Mouse (Mus musculus) forebrain, embryonic 13.5 days (tissue): Measurements from ENCODE around the gene Lonrf2. TPM values are rescaled to one million over a fixed set of nuclear protein-coding genes. Genes with fewer than 3 reads are reported as not detected.

Experiments
- ATAC-seq: fragments of 200-750 bp; cut with Nextera tagmentation; 2 replicates; pipeline ENCODE4 v1.8.0; 2017
- H3K27ac ChIP-seq: fragments of 300-500 bp; sonication (generic); 2 replicates; pipeline ENCODE4 v1.5.1; 2015; ENCODE audit warnings: inconsistent platforms, mild to moderate bottlenecking, moderate library complexity
- H3K27me3 ChIP-seq: fragments of 300-500 bp; sonication (generic); 2 replicates; pipeline ENCODE4 v1.6.1; 2015; ENCODE audit warnings: mild to moderate bottlenecking, inconsistent platforms
- H3K36me3 ChIP-seq: fragments of 300-500 bp; sonication (generic); 2 replicates; pipeline ENCODE4 v1.6.1; 2015; ENCODE audit warnings: mild to moderate bottlenecking, inconsistent platforms; ENCODE audit not compliant: poor library complexity, severe bottlenecking
- H3K4me1 ChIP-seq: fragments of 300-500 bp; sonication (generic); 2 replicates; pipeline ENCODE4 v1.6.1; 2015; ENCODE audit warnings: inconsistent platforms
- H3K4me2 ChIP-seq: fragments of 300-500 bp; sonication (generic); 2 replicates; pipeline ENCODE4 v1.6.1; 2015; ENCODE audit warnings: inconsistent platforms, mild to moderate bottlenecking, moderate library complexity
- H3K4me3 ChIP-seq: fragments of 300-500 bp; sonication (generic); 2 replicates; pipeline ENCODE4 v1.5.1; 2015; ENCODE audit warnings: mild to moderate bottlenecking, inconsistent platforms
- H3K9ac ChIP-seq: fragments of 300-500 bp; sonication (generic); 2 replicates; pipeline ENCODE4 v1.6.1; 2015; ENCODE audit warnings: mild to moderate bottlenecking, inconsistent platforms
- H3K9me3 ChIP-seq: fragments of 300-500 bp; sonication (generic); replicated peaks from 2 replicates; pipeline ENCODE4 v1.6.1; 2016; ENCODE audit warnings: inconsistent platforms
- WGBS: fragments of 180-500 bp; shearing (Covaris S2); methylation state at CpG from one replicate; pipeline ENCODE4 v1.1.7; 2015; 5-methylcytosine and 5-hydroxymethylcytosine counted together
- polyA plus RNA-seq: library from polyadenylated mRNA; unstranded; fragments of >200 nt; fragmentation: Nextera tagmentation; extraction: Ambion mirVana; gene quantifications from 2 replicates; pipeline ENCODE4 v1.2.1, GENCODE M21; 2015

Lonrf2 gene
- polyA plus RNA-seq, 1 experiment from 2014 or later, result 6.9 TPM

DNA sequence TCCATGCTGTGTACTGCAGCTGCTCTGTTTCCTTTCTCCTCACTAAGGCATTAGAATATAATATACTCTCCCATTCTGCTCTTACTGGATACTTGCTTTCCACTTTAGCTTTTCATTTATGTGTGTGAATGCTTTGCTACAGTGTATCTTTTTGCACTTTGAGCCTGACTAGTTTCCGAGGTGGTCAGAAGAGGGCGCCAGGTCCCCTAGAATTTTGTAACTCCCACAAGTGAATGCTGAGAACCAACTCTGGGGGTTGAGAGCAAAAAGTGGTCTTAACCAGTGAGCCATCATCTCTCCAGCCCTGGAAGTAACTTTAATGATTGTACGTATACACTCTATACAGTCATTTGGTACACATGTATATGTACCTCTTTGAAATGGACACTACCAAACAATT is 1.6 kb downstream of the Lonrf2 start:
- H3K36me3 ChIP-seq, result peaks cover 5% of the 10 kb centered on the region; the same call in 1 of the 2 replicates
- H3K27me3 ChIP-seq, result peaks cover 39% of the 10 kb centered on the region
- H3K9me3 ChIP-seq, result no peaks in the 10 kb centered on the region
- peaks cover 7% of the 10 kb centered on the region for H3K4me1 ChIP-seq
- H3K4me2 ChIP-seq, result peak overlapping the region; percentile 99
- H3K27ac ChIP-seq, result no peak overlapping the region
- no peak for ATAC-seq
- no peak overlapping the region for H3K9ac ChIP-seq
- H3K4me3 ChIP-seq, result peak overlapping the region; percentile 72
- 28% methylated on average over 3 of the region's 3 CpGs for WGBS

DNA sequence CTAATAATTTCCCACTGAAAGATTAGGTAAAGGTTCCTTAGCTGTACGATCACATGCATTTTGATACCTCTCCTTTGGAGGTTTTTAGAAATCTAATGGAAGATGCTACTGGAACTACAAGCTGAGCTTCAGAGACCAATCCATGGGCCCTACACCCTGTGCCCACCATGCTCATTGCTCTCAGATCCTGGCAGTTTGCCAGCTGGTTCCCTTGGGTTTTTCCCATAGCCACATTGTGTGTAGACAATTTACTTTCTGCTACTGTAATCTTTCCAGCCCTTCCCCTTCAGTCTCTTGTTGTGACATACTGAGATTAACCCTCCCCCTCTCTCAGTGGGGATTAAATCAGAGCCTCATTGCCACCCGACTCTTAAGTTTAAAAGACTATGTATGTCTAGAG is 11.6 kb downstream of the Lonrf2 start:
- ATAC-seq, result no peak
- H3K27ac ChIP-seq, result no peak overlapping the region
- 0 out of 2 replicates have a peak, but pooled peaks cover 7% of the 10 kb centered on the region for H3K4me1 ChIP-seq
- H3K9me3 ChIP-seq, result no peaks in the 10 kb centered on the region
- H3K4me2 ChIP-seq, result no peak overlapping the region
- no peak overlapping the region for H3K9ac ChIP-seq
- 59% methylated on average over 2 of the region's 2 CpGs for WGBS
- H3K27me3 ChIP-seq, result no peaks in the 10 kb centered on the region
- no peaks in the 10 kb centered on the region for H3K36me3 ChIP-seq
- no peak overlapping the region for H3K4me3 ChIP-seq

DNA sequence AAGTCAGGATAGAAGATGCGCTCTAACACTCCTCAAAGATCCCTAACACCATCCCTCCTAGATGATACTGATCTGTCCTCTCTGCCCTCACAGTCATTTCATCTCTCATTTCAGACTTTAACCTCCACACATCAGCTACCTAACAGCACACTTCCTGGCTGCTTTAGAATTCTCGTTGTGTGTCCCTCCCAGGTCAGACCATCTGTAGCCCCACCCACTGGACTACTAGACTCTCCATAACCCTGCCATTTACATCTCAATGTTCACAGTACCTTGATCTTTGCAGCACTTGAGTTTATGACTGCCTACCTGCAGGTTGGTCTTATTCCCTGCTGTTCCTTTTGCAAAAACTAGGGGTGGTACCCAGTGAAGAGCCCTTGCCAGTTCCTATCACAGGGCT is 12.7 kb downstream of the Lonrf2 start:
- Histone ChIP-seq H3K9ac (no peak overlapping the region), H3K36me3 (no peaks in the 10 kb centered on the region), H3K27me3 (no peaks in the 10 kb centered on the region), H3K27ac (no peak overlapping the region), H3K4me3 (no peak overlapping the region), H3K4me2 (no peak overlapping the region), H3K9me3 (no peaks in the 10 kb centered on the region), H3K4me1 (0 out of 2 replicates have a peak, but pooled peaks cover 7% of the 10 kb centered on the region)
- ATAC-seq, result no peak
- 86% methylated on average over 2 of the region's 2 CpGs for WGBS

DNA sequence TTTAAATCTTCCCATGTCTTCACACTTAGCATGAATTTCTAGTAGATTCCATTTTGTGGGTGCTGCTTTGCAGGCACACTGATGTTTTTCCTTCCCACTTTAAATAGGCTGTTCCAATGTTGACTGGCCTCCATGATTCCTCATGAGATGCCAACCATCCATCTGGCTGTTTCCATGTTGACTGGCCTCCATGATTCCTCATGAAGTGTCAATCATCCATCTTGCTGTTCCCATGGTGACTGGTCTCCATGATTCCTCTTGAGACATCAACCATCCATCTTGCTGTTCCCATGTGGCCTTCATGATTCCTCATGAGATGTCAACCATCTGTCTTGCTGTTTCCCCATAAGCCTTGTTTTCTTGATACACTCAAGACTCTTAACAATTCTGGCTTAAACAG is 16.8 kb downstream of the Lonrf2 start:
- Histone ChIP-seq H3K4me2 (no peak overlapping the region), H3K27me3 (no peaks in the 10 kb centered on the region), H3K9ac (no peak overlapping the region), H3K27ac (no peak overlapping the region), H3K36me3 (no peaks in the 10 kb centered on the region), H3K9me3 (no peaks in the 10 kb centered on the region), H3K4me3 (no peak overlapping the region), H3K4me1 (peaks cover 10% of the 10 kb centered on the region; the same call in 1 of the 2 replicates)
- ATAC-seq, result no peak

DNA sequence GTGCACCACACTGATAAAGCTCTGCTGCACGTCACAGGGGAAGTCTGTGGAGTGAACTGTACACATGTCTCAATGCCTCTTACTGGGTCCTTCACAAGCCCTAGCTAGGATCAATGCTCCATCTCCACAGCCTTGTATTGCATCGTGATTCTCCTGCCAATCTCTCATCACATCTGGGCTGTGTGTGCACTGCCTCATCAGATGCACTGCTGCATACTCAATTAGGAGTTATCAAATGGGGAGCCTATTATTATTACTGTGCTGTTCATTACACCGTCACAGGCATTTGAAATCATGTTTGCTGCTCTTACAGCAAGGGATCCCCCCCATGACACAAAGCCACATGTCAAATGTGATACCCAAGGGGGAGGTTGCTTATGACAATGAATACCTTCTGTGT is 18.8 kb downstream of the Lonrf2 start:
- peaks cover 9% of the 10 kb centered on the region for H3K36me3 ChIP-seq
- WGBS, result 67% methylated on average over 3 of the region's 3 CpGs
- 0 out of 2 replicates have a peak, but pooled peaks have one; percentile 43 for ATAC-seq
- peaks cover 10% of the 10 kb centered on the region; the same call in 1 of the 2 replicates for H3K4me1 ChIP-seq
- H3K9ac ChIP-seq, result no peak overlapping the region
- H3K4me2 ChIP-seq, result no peak overlapping the region
- no peak overlapping the region; the same call in 1 of the 2 replicates for H3K27ac ChIP-seq
- no peaks in the 10 kb centered on the region for H3K27me3 ChIP-seq
- H3K9me3 ChIP-seq, result no peaks in the 10 kb centered on the region
- H3K4me3 ChIP-seq, result no peak overlapping the region

DNA sequence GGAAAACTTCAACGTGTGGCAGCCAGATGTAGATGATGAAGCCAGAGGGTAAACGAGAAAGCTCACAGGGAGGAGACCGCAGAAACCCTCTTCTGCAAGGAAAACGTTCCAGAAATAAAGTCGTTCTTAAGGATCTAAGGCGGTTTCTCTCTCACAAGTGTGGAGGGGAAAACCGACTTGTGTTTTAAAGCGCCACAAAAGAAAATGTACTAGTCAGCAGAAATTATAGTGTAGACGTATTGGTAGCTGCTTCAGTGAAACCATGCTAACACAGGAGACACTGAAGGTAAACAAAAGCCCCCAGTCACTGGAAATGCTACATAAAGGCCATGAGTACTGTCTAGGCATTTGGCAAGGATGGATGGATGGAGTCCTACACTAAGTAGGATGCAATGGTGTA is 19.2 kb downstream of the Lonrf2 start:
- no peak overlapping the region for H3K4me3 ChIP-seq
- no peak overlapping the region; the same call in 1 of the 2 replicates for H3K27ac ChIP-seq
- no peak overlapping the region for H3K4me2 ChIP-seq
- H3K36me3 ChIP-seq, result peaks cover 11% of the 10 kb centered on the region
- 83% methylated on average over 9 of the region's 9 CpGs for WGBS
- no peaks in the 10 kb centered on the region for H3K27me3 ChIP-seq
- no peaks in the 10 kb centered on the region for H3K9me3 ChIP-seq
- H3K4me1 ChIP-seq, result peaks cover 10% of the 10 kb centered on the region; the same call in 1 of the 2 replicates
- no peak for ATAC-seq
- H3K9ac ChIP-seq, result 0 out of 2 replicates have a peak overlapping the region, but pooled peaks have one; percentile 5

DNA sequence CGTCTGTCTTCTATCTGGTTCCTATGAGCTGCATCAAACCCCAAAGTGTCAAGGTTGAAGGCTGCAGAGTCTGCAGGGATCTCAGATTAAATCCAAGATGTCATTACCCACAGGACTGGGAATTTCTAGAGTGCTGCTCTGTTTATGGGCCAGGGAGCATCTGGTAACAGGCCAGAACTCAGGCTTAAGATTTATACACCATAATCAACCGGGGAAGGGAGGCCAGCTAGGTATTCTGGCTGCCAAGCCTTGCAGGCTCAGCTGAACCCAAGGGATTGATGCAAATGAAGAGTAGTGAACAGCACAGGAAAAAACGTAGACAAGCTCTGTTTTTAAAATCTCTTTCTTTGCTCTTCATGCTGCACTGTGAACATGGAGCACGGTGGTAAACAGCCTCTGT is 20.2 kb downstream of the Lonrf2 start:
- no peaks in the 10 kb centered on the region for H3K9me3 ChIP-seq
- ATAC-seq, result no peak
- peaks cover 20% of the 10 kb centered on the region for H3K36me3 ChIP-seq
- no peak overlapping the region for H3K4me3 ChIP-seq
- no peak overlapping the region for H3K27ac ChIP-seq
- no peaks in the 10 kb centered on the region for H3K27me3 ChIP-seq
- WGBS, result 80% methylated on average over 4 of the region's 4 CpGs
- H3K9ac ChIP-seq, result no peak overlapping the region
- peaks cover 6% of the 10 kb centered on the region; the same call in 1 of the 2 replicates for H3K4me1 ChIP-seq
- H3K4me2 ChIP-seq, result no peak overlapping the region

DNA sequence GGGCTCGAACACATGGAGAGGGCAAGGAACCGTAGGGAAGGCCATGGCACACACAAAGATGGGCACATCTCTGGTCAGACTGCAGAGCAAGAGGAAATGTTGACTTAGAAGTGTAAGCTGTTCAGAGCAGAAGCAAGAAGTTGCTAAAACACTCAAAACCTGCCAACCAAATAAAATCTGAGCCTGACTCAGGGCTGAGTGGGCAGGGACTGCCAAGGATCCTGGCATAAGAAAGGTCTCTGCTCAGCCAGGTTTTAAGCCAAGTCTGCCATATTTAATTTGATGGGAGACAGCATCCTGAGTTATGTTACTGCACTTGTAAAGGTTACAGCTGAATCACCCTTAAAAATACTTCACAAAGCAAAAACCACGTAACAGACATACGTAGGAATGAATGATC is 29.4 kb downstream of the Lonrf2 start:
- 93% methylated on average over 4 of the region's 4 CpGs for WGBS
- Histone ChIP-seq H3K27ac (no peak overlapping the region), H3K4me3 (no peak overlapping the region), H3K4me1 (no peaks in the 10 kb centered on the region), H3K4me2 (no peak overlapping the region), H3K9ac (no peak overlapping the region), H3K27me3 (no peaks in the 10 kb centered on the region), H3K9me3 (no peaks in the 10 kb centered on the region), H3K36me3 (peaks cover 48% of the 10 kb centered on the region)
- no peak for ATAC-seq

DNA sequence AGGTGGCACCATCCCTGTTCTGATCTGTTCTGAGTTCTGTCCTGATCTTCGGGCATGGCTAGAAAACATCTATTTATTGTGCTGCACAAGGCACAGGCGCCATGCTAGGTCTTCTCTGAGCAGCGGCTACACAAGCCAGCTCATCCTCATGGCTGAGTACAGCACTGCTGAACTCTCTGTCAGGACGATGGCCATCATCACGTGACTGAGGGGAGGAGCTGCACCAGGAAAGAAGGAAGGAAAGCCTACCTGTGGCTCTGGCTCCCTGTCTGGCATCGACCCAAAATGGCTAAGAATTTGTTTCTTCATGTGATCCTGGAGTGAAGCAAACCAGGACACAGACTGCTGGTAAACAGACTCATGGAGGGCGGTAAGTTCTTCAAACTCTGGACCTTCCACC is 36.1 kb downstream of the Lonrf2 start:
- H3K9me3 ChIP-seq, result no peaks in the 10 kb centered on the region
- H3K4me1 ChIP-seq, result peaks cover 12% of the 10 kb centered on the region
- WGBS, result 86% methylated on average over 7 of the region's 7 CpGs
- no peak overlapping the region for H3K27ac ChIP-seq
- H3K9ac ChIP-seq, result no peak overlapping the region
- H3K36me3 ChIP-seq, result peaks cover 53% of the 10 kb centered on the region
- no peaks in the 10 kb centered on the region for H3K27me3 ChIP-seq
- no peak for ATAC-seq
- no peak overlapping the region for H3K4me2 ChIP-seq
- no peak overlapping the region for H3K4me3 ChIP-seq

DNA sequence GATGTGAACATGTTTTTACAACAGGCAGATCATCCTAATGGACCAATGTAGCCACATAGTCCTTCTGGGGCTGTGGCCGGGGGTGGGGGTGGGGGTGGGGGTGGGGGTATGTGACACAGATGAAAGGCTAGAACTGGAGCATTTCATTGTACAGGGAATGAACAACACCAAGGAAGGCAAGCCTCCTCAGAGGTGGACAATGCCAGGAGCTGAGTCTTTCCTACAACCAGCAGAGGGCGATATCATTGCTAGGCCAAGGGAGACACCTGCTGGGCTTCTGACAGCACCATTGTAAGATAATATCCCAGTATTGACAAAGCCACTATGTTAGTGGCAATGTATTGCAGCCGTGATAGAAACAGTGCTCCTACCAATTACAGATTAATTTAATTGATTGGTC is 37.2 kb downstream of the Lonrf2 start:
- no peak overlapping the region for H3K9ac ChIP-seq
- H3K27ac ChIP-seq, result no peak overlapping the region
- no peaks in the 10 kb centered on the region for H3K9me3 ChIP-seq
- peak; percentile 16; the same call in 1 of the 2 replicates for ATAC-seq
- WGBS, result 33% methylated on average over 3 of the region's 3 CpGs
- no peak overlapping the region for H3K4me2 ChIP-seq
- H3K36me3 ChIP-seq, result peaks cover 49% of the 10 kb centered on the region
- H3K4me3 ChIP-seq, result no peak overlapping the region
- H3K27me3 ChIP-seq, result no peaks in the 10 kb centered on the region
- peaks cover 12% of the 10 kb centered on the region for H3K4me1 ChIP-seq

DNA sequence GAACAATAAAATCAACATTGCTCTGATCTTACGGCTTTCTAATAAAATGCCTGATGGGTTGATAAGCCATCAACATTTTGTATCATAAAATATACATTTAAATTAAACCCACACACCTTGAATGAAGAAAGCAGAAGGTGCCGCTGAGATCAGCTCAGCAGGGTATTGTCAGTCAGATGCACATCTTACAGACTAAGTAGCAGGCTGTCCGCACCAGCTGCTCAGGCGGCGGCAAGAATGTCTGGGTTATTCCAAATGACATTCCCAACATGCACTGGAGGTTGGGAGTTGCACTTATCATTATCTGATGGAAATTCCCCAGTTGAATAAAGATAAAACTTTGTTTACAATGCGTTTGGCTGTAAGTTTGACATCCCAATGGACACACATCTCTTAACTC is 39.6 kb downstream of the Lonrf2 start:
- 42% methylated on average over 6 of the region's 6 CpGs for WGBS
- no peaks in the 10 kb centered on the region for H3K9me3 ChIP-seq
- ATAC-seq, result no peak
- H3K27me3 ChIP-seq, result no peaks in the 10 kb centered on the region
- peaks cover 32% of the 10 kb centered on the region for H3K36me3 ChIP-seq
- no peak overlapping the region for H3K4me2 ChIP-seq
- H3K4me3 ChIP-seq, result no peak overlapping the region
- H3K27ac ChIP-seq, result no peak overlapping the region
- peaks cover 12% of the 10 kb centered on the region for H3K4me1 ChIP-seq
- no peak overlapping the region for H3K9ac ChIP-seq

DNA sequence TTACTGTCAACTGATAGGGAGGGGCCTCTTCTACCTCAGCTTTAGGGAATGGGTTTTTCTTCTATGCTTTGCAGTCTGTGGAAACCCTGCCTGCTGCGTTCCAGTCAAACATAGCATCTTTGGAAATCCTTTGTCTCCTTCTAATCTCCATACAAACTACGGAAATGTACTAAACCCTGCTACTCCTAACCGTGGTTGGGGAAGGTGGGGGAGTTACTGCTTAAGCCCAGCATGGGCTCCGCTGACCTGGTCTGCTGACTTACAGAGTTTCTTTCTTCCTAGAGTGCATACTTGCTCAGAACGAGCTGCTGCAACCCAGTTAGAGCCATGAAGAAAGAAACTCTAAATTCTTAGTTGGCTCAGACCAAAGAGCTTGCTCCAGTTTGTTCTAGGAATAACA is 41.0 kb downstream of the Lonrf2 start:
- peaks cover 30% of the 10 kb centered on the region for H3K36me3 ChIP-seq
- no peaks in the 10 kb centered on the region for H3K9me3 ChIP-seq
- no peak overlapping the region for H3K4me2 ChIP-seq
- 42% methylated on average over 5 of the region's 5 CpGs for WGBS
- no peak for ATAC-seq
- H3K4me3 ChIP-seq, result no peak overlapping the region
- H3K27ac ChIP-seq, result no peak overlapping the region
- H3K4me1 ChIP-seq, result peaks cover 12% of the 10 kb centered on the region
- H3K27me3 ChIP-seq, result no peaks in the 10 kb centered on the region
- H3K9ac ChIP-seq, result no peak overlapping the region
